ENCODE assay signal across 12 mouse cellular contexts in genomic region chr3:55524491-55525195, GRCm38 (mm10). TPM values are rescaled to one million over a fixed set of nuclear protein-coding genes. Genes with fewer than 3 reads are reported as not detected.
DNase-seq lines count a peak whose midpoint lies in the region; ATAC-seq lines count a peak whose summit lies in the region.
"Had no signal": no experiment of that assay in that cellular context is flagged by ENCODE, and none has a peak within 500 bp of the region (broad histone marks: within the 10 kb centered on the region; RNA-seq: fewer than 3 reads in every experiment).

No protein-coding gene starts in this region.

- no peaks in the 10 kb centered on the region for H3K27me3 ChIP-seq in heart, embryonic 11.5 days (ENCODE audit: control insufficient read depth, insufficient read depth, low read length)
- H3K27me3 ChIP-seq in embryonic facial prominence, embryonic 10.5 days (replicated peaks; ENCODE audit: low read depth, poor library complexity, severe bottlenecking), result peaks cover 2% of the 10 kb centered on the region; the same call in 1 of the 2 replicates
- H3K27me3 ChIP-seq in hindbrain, embryonic 10.5 days (ENCODE audit: insufficient read depth, poor library complexity, severe bottlenecking), result no peaks in the 10 kb centered on the region
- H3K27me3 ChIP-seq in midbrain, embryonic 13.5 days, result no peaks in the 10 kb centered on the region
- H3K27me3 ChIP-seq: heart, embryonic 13.5 days had no signal

- H3K4me2 ChIP-seq in heart, embryonic 11.5 days, result no peak overlapping the region
- H3K4me2 ChIP-seq in midbrain, embryonic 13.5 days (replicated peaks), result peak overlapping the region; percentile 23; the same call in 1 of the 2 replicates

- H3K4me1 ChIP-seq in heart, embryonic 11.5 days (ENCODE audit: control insufficient read depth, insufficient read depth, low read length), result no peaks in the 10 kb centered on the region
- peaks cover 60% of the 10 kb centered on the region for H3K4me1 ChIP-seq in embryonic facial prominence, embryonic 10.5 days
- peaks cover 54% of the 10 kb centered on the region for H3K4me1 ChIP-seq in hindbrain, embryonic 10.5 days (replicated peaks)
- H3K4me1 ChIP-seq in midbrain, embryonic 13.5 days (replicated peaks), result peaks cover 84% of the 10 kb centered on the region
- H3K4me1 ChIP-seq: heart, embryonic 13.5 days had no signal

- ATAC-seq in heart, embryonic 11.5 days (replicated peaks; ENCODE audit: insufficient number of reproducible peaks, low FRiP score, low TSS enrichment), result no peak
- ATAC-seq in midbrain, embryonic 13.5 days, result no peak
- no peak for ATAC-seq in erythroid progenitor cell, adult 5-6 weeks (replicated peaks; ENCODE audit: low FRiP score, poor library complexity, severe bottlenecking)

- H3K4me3 ChIP-seq in heart, embryonic 11.5 days (ENCODE audit: low read depth, low read length), result no peak overlapping the region
- H3K4me3 ChIP-seq in embryonic facial prominence, embryonic 10.5 days, result no peak overlapping the region
- H3K4me3 ChIP-seq in hindbrain, embryonic 10.5 days, result no peak overlapping the region
- no peak overlapping the region for H3K4me3 ChIP-seq in midbrain, embryonic 13.5 days (replicated peaks)
- H3K4me3 ChIP-seq: heart, embryonic 13.5 days had no signal

- no peak overlapping the region for H3K9ac ChIP-seq in heart, embryonic 11.5 days (ENCODE audit: low read depth, low read length)
- peak overlapping the region; percentile 48 for H3K9ac ChIP-seq in midbrain, embryonic 13.5 days (replicated peaks)
- H3K9ac ChIP-seq: heart, embryonic 13.5 days had no signal

- DNase-seq in heart, adult 18-20 months, result peak; percentile 30 to 40
- no peak for DNase-seq in embryonic facial prominence, embryonic 10.5 days (ENCODE audit: low spot score)
- no peak for DNase-seq in hindbrain, embryonic 10.5 days (ENCODE audit: low spot score)
- no peak for DNase-seq in cerebellum, adult 9-10 months
- DNase-seq in adrenal gland, adult (ENCODE audit: inconsistent age in 2 of 2, low spot score in 1 of 2), result no peak
- DNase-seq: adrenal gland, adult 2 months had no signal

- no peak overlapping the region for H3K27ac ChIP-seq in heart, embryonic 11.5 days (ENCODE audit: low read depth, low read length)
- H3K27ac ChIP-seq in embryonic facial prominence, embryonic 10.5 days (replicated peaks), result peak overlapping the region; percentile 66
- peak overlapping the region; percentile 76 for H3K27ac ChIP-seq in hindbrain, embryonic 10.5 days
- peak overlapping the region; percentile 91 for H3K27ac ChIP-seq in midbrain, embryonic 13.5 days
- H3K27ac ChIP-seq: heart, embryonic 13.5 days had no signal

- no peaks in the 10 kb centered on the region for H3K36me3 ChIP-seq in heart, embryonic 11.5 days (ENCODE audit: control insufficient read depth, insufficient read depth, low read length)
- H3K36me3 ChIP-seq in embryonic facial prominence, embryonic 10.5 days (replicated peaks), result no peaks in the 10 kb centered on the region
- no peaks in the 10 kb centered on the region for H3K36me3 ChIP-seq in hindbrain, embryonic 10.5 days
- no peaks in the 10 kb centered on the region for H3K36me3 ChIP-seq in midbrain, embryonic 13.5 days
- H3K36me3 ChIP-seq: heart, embryonic 13.5 days had no signal

- whole genome bisulfite sequencing in heart, embryonic 11.5 days (ENCODE audit: insufficient replicate concordance), result 79% methylated on average over 9 of the region's 9 CpGs
- WGBS in embryonic facial prominence, embryonic 10.5 days, result 78% methylated on average over 9 of the region's 9 CpGs
- WGBS in hindbrain, embryonic 10.5 days, result 72% methylated on average over 9 of the region's 9 CpGs
- 57% methylated on average over 9 of the region's 9 CpGs for WGBS in midbrain, embryonic 13.5 days

- no peaks in the 10 kb centered on the region for H3K9me3 ChIP-seq in heart, embryonic 11.5 days (replicated peaks; ENCODE audit: control insufficient read depth, low read length)
- H3K9me3 ChIP-seq in embryonic facial prominence, embryonic 10.5 days, result no peaks in the 10 kb centered on the region
- no peaks in the 10 kb centered on the region for H3K9me3 ChIP-seq in hindbrain, embryonic 10.5 days
- H3K9me3 ChIP-seq in midbrain, embryonic 13.5 days, result no peaks in the 10 kb centered on the region
- H3K9me3 ChIP-seq: heart, embryonic 13.5 days had no signal

RNA-seq across cellular contexts. Expression of gene Gm21954, which starts 52.6 kb away (rescaled TPM):
- not detected for total RNA-seq in heart, adult 18-20 months (2021)
- not detected in 2 replicates for polyA plus RNA-seq in heart, embryonic 11.5 days (2014; fragmentation: Nextera tagmentation; extraction: Ambion mirVana)
- polyA plus RNA-seq in embryonic facial prominence, embryonic 10.5 days (2016; fragmentation: Nextera tagmentation; extraction: Ambion mirVana), result not detected in 2 replicates
- polyA plus RNA-seq in hindbrain, embryonic 10.5 days (2016; fragmentation: Nextera tagmentation; extraction: Ambion mirVana), result not detected in 2 replicates
- not detected in 2 replicates for polyA plus RNA-seq in midbrain, embryonic 13.5 days (2015; fragmentation: Nextera tagmentation; extraction: Ambion mirVana)
- not detected in 2 replicates for total RNA-seq in erythroid progenitor cell, adult 5-6 weeks (2015; ENCODE audit: low replicate concordance)
- not detected in 2 replicates for total RNA-seq in erythroid progenitor cell, adult 5-6 weeks (2017; ENCODE audit: low replicate concordance)
- total RNA-seq: adrenal gland, adult 2 months; left cerebral cortex, adult 8-10 months had no signal
- polyA plus RNA-seq: adrenal gland, adult 2 months; cortical plate, adult 2 months; heart, embryonic 13.5 days had no signal

Comparison
In these comparisons a context has a peak if more than half of its experiments do, and no peak if none do; other contexts are left out.
1. DNase-seq: peak in heart, adult 18-20 months (2 of 2); none in embryonic facial prominence, embryonic 10.5 days (single experiment), hindbrain, embryonic 10.5 days (single experiment), cerebellum, adult 9-10 months (single experiment) and adrenal gland, adult (0 of 2).